Mouse (Mus musculus) forebrain, embryonic 16.5 days (tissue): ENCODE data around the gene Olfr1424. TPM values are rescaled to one million over a fixed set of nuclear protein-coding genes. Genes with fewer than 3 reads are reported as not detected.
"Not testable (repeated sequence)": the region's sequence is repeated elsewhere in the genome, so short reads cannot be mapped to it uniquely, and the experiment has no call there.

Experiments
- ATAC-seq: fragments of 200-750 bp; cut with Nextera tagmentation; 2 replicates; pipeline ENCODE4 v1.8.0; 2017; ENCODE audit warnings: mild to moderate bottlenecking, moderate library complexity
- H3K27ac ChIP-seq: fragments of 300-500 bp; sonication (generic); 2 replicates; pipeline ENCODE4 v1.5.1; 2014; ENCODE audit warnings: low read length, control low read depth
- H3K27me3 ChIP-seq: fragments of 300-500 bp; sonication (generic); replicated peaks from 2 replicates; pipeline ENCODE4 v1.6.1; 2014; ENCODE audit warnings: low read length; ENCODE audit not compliant: control insufficient read depth, insufficient read depth
- H3K36me3 ChIP-seq: fragments of 300-500 bp; sonication (generic); 2 replicates; pipeline ENCODE4 v1.6.1; 2014; ENCODE audit not compliant: control insufficient read depth, insufficient read depth
- H3K4me1 ChIP-seq: fragments of 300-500 bp; sonication (generic); replicated peaks from 2 replicates; pipeline ENCODE4 v1.6.1; 2014; ENCODE audit warnings: low read length; ENCODE audit not compliant: control insufficient read depth, insufficient read depth
- H3K4me2 ChIP-seq: fragments of 300-500 bp; sonication (generic); 2 replicates; pipeline ENCODE4 v1.6.1; 2014; ENCODE audit warnings: mild to moderate bottlenecking, low read length, control low read depth
- H3K4me3 ChIP-seq: fragments of 300-500 bp; sonication (generic); replicated peaks from 2 replicates; pipeline ENCODE4 v1.5.1; 2014; ENCODE audit warnings: mild to moderate bottlenecking, low read length, control low read depth
- H3K9ac ChIP-seq: fragments of 300-500 bp; sonication (generic); replicated peaks from 2 replicates; pipeline ENCODE4 v1.6.1; 2014; ENCODE audit warnings: low read depth, low read length, control low read depth
- H3K9me3 ChIP-seq: fragments of 300-500 bp; sonication (generic); 2 replicates; pipeline ENCODE4 v1.6.1; 2016; ENCODE audit warnings: low read length; ENCODE audit not compliant: control insufficient read depth
- WGBS: fragments of 180-500 bp; shearing (Covaris S2); extraction: QIAGEN DNeasy Blood & Tissue Kit; methylation state at CpG from one replicate; pipeline ENCODE4 v1.1.7; 2014; 5-methylcytosine and 5-hydroxymethylcytosine counted together
- polyA plus RNA-seq: library from polyadenylated mRNA; unstranded; fragments of >200 nt; fragmentation: Nextera tagmentation; extraction: Ambion mirVana; gene quantifications from 2 replicates; pipeline ENCODE4 v1.2.1, GENCODE M21; 2015

Gene Olfr1424
- not detected in 2 replicates for polyA plus RNA-seq

GRCm38 (mm10) chr19:12062582-12062981, at the start of gene Olfr1424:
Olfr1424 (minus strand) TSS chr19:12062682.
- 92% methylated on average over 1 of the region's 1 CpGs for WGBS
- not testable (repeated sequence) for H3K27me3 ChIP-seq, H3K9ac ChIP-seq, H3K9me3 ChIP-seq, H3K4me1 ChIP-seq, H3K4me2 ChIP-seq, H3K4me3 ChIP-seq, ATAC-seq, H3K36me3 ChIP-seq, H3K27ac ChIP-seq

DNA sequence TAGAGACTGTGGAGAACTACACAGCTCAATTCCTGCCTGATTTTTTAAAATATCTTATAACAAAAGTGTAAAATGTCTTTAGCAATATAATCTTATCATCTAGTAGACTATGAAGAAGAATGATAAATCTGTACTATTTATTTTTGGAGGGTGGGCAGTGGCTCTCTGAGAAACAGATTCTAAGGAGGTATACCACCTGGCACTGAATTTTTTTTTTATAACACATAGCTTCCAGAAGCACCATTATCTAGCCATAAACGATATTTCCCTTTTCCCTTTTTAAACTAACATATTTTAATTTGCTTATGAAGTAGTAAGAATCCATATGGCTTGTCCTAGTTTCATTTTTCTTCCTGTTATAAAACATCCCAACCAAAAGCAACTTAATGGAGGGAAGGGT, 42.1 kb upstream of the Olfr1424 start:
- 64% methylated on average over 1 of the region's 1 CpGs for WGBS
- ATAC-seq, result no peak
- H3K27me3 ChIP-seq, result no peaks in the 10 kb centered on the region
- H3K36me3 ChIP-seq, result no peaks in the 10 kb centered on the region
- H3K9me3 ChIP-seq, result no peaks in the 10 kb centered on the region
- H3K4me1 ChIP-seq, result no peaks in the 10 kb centered on the region
- H3K27ac ChIP-seq, result no peak overlapping the region
- H3K9ac ChIP-seq, result no peak overlapping the region
- H3K4me2 ChIP-seq, result no peak overlapping the region
- H3K4me3 ChIP-seq, result no peak overlapping the region

DNA sequence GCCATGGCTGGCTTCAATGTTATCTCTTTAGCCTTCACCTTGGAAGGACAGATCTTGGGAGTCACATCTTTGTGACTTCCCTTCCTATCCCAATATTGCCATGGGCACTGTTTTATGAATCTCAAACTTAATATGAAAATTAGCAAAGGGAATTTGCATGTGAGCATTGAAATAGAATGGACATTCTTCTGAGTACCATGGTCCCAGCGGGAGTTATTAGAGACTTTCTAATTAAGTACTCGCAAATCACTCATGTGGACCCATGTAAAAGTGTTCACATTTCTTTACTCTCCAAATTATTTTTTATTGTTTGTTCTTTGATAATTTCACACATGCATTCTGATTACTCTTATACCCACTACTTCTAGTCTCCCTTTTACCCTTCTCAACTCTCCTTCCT, 40.8 kb upstream of the Olfr1424 start, which contains the start of gene Olfr1427:
Olfr1427 (minus strand) TSS at position 101 of the 400 bp plus-strand sequence.
- Histone ChIP-seq H3K9me3 (no peaks in the 10 kb centered on the region), H3K9ac (no peak within 1 kb of the TSS), H3K27me3 (no peaks in the 10 kb centered on the region), H3K27ac (no peak within 1 kb of the TSS), H3K36me3 (no peaks in the 10 kb centered on the region), H3K4me1 (no peaks in the 10 kb centered on the region), H3K4me2 (no peak within 1 kb of the TSS), H3K4me3 (no peak within 1 kb of the TSS)
- 93% methylated on average over 2 of the region's 2 CpGs for WGBS
- ATAC-seq, result no peak

DNA sequence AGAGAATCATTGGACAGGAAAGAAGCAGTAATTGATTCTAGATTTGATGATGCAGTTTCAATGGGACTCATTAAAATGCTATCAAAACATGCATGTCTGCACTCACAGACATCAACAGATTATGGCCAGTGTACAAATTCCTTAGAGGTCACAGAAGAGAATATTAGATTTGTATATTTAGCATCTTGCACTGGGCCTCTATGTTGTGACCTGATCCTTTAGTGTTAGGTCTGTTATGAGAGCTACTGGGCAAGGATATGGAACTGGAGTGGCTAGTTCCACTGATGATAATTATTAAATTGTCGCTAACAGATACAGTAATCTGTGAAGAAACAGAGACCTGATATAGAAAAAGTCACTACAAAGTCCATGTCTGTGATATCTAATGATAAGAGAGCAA, 29.4 kb upstream of the Olfr1424 start, which contains the start of gene Olfr1426:
Olfr1426 (minus strand) TSS at position 101 of the 400 bp plus-strand sequence.
- no peaks in the 10 kb centered on the region for H3K4me1 ChIP-seq
- no peaks in the 10 kb centered on the region for H3K27me3 ChIP-seq
- no peak within 1 kb of the TSS for H3K27ac ChIP-seq
- H3K9ac ChIP-seq, result no peak within 1 kb of the TSS
- no peak within 1 kb of the TSS for H3K4me2 ChIP-seq
- H3K4me3 ChIP-seq, result no peak within 1 kb of the TSS
- no peak for ATAC-seq
- WGBS, result 77% methylated on average over 1 of the region's 1 CpGs
- no peaks in the 10 kb centered on the region for H3K9me3 ChIP-seq
- no peaks in the 10 kb centered on the region for H3K36me3 ChIP-seq

DNA sequence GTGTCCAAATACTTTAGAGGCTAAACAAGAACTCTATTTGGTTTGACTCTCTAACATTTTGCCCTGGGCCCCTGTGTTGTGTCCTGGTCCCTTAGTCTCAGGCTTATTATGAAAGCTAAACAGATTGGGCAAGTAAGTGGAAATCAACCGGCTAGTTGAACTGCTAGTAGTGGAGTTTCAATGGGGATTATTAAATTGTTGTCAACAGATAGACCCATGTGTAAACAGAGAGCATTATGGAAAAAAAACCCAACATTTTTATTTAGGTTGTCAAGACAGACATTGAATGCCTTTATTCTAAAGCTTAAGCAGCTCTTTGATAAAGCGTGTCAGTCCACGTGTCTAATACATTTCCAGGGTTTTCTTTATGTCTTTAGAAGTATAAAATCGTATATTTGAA, 15.1 kb upstream of the Olfr1424 start, which contains the start of gene Olfr1425:
Olfr1425 (minus strand) TSS at position 101 of the 400 bp plus-strand sequence.
- not testable (repeated sequence) for ATAC-seq, H3K4me2 ChIP-seq, H3K27me3 ChIP-seq, H3K36me3 ChIP-seq, H3K9me3 ChIP-seq, H3K4me3 ChIP-seq, H3K9ac ChIP-seq, H3K4me1 ChIP-seq, H3K27ac ChIP-seq
- 81% methylated on average over 4 of the region's 4 CpGs for WGBS

DNA sequence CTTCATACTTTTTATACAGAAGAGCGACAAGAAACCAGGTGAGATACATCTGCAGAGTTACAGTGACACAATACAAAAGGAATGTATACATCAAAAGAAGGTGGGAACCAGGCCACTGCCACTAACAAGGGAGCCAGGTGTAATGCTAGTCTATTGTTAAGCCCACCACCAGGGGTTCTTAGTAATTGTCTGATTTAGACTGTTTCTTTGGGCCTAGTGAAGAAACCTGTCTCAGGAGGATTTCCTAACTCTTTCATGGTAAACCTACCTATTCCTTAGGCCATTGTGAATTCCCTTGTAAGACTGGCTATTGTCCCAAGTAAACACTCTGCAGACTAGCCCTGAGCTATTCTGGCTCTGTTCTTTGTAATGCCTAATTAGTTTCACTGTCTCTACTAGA, 7.1 kb upstream of the Olfr1424 start:
- H3K4me1 ChIP-seq, H3K9me3 ChIP-seq, H3K27ac ChIP-seq, H3K9ac ChIP-seq, ATAC-seq, H3K4me3 ChIP-seq, H3K27me3 ChIP-seq, H3K4me2 ChIP-seq, H3K36me3 ChIP-seq: not testable (repeated sequence)
- WGBS, result 84% methylated on average over 1 of the region's 1 CpGs

- 52% methylated on average over 1 of the region's 1 CpGs for WGBS
- H3K9me3 ChIP-seq, H3K4me1 ChIP-seq: not testable (repeated sequence)
These were observed 5.3 kb upstream of the Olfr1424 start for GRCm38 (mm10) chr19:12067806-12068205.

DNA sequence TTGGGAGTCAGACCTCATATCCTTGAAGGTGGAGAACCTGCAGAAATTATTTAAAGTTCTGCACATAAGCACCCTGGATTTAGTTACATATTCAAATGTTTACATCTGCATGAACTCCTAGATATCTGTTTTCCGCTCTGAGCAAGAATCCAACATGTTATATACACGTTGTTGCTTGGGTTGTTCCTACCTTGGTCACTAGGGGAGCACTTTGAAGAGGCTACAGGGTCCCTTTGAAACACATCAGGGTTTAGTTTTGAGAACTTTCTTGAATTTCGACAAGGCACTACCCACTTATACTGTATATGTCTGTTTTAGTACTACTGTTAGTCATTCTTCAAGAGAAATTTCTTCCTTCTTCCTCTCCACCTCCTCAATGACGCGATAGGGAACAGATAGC, 19.3 kb downstream of the Olfr1424 start:
- ATAC-seq, result no peak
- WGBS, result 91% methylated on average over 5 of the region's 5 CpGs
- H3K4me1 ChIP-seq, result no peaks in the 10 kb centered on the region

More at GRCm38 (mm10) chr19:12067806-12068205, 5.3 kb upstream of the Olfr1424 start:
- H3K36me3 ChIP-seq, H3K4me2 ChIP-seq, H3K27me3 ChIP-seq, ATAC-seq, H3K9ac ChIP-seq, H3K27ac ChIP-seq, H3K4me3 ChIP-seq: not testable (repeated sequence)

DNA sequence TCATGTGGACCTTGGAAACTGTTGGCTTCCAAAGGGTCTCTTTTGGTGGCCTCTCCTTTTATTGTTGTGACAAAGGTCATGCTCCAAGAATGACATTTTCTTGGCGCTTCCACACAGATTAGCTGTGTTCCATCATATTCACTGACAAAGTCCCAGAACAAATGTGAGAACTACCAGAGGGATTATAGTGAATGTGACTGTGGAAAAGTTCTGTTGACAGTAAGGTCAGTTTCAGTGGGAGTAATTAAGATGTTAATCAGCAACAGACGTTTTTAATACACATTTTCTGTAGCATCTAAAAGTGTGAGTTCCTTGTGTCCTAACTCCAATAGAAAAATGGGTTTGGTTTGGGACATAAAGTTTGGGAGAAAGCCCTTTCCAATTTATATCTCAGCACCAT, 21.3 kb downstream of the Olfr1424 start, which contains the start of gene Olfr1423:
Olfr1423 (minus strand) TSS at position 101 of the 400 bp plus-strand sequence.
- H3K4me3 ChIP-seq, result no peak within 1 kb of the TSS
- no peak for ATAC-seq
- 64% methylated on average over 2 of the region's 2 CpGs for WGBS
- no peaks in the 10 kb centered on the region for H3K27me3 ChIP-seq
- H3K9me3 ChIP-seq, result no peaks in the 10 kb centered on the region
- H3K9ac ChIP-seq, result no peak within 1 kb of the TSS
- no peak within 1 kb of the TSS for H3K27ac ChIP-seq
- H3K4me1 ChIP-seq, result no peaks in the 10 kb centered on the region
- H3K36me3 ChIP-seq, result no peaks in the 10 kb centered on the region
- no peak within 1 kb of the TSS for H3K4me2 ChIP-seq

More for the DNA sequence above, 19.3 kb downstream of the Olfr1424 start:
- Histone ChIP-seq H3K9ac (no peak overlapping the region), H3K27ac (no peak overlapping the region), H3K36me3 (no peaks in the 10 kb centered on the region), H3K27me3 (no peaks in the 10 kb centered on the region), H3K9me3 (no peaks in the 10 kb centered on the region), H3K4me2 (no peak overlapping the region), H3K4me3 (no peak overlapping the region)

DNA sequence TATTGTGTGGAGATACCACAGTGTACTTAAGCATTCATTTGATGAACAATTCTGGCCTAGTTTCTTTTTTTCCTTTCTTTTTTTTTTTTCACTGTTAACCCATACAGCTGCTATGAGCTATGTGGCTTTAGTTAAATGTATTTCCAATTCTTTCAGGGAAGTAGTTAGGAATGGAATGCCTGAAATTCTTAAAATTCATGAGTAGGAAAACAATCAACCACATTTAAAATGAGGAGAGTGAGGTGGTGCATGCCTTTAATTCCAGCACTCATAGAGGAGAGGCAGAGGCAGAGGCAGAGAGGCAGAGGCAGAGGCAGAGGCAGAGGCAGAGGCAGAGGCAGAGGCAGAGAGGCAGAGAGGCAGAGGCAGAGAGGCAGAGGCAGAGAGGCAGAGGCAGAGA, 24.8 kb downstream of the Olfr1424 start:
- H3K36me3 ChIP-seq, result no peaks in the 10 kb centered on the region
- ATAC-seq, result no peak
- no peak overlapping the region for H3K9ac ChIP-seq
- no peak overlapping the region for H3K27ac ChIP-seq
- H3K4me3 ChIP-seq, result no peak overlapping the region
- no peaks in the 10 kb centered on the region for H3K4me1 ChIP-seq
- H3K27me3 ChIP-seq, result no peaks in the 10 kb centered on the region
- H3K9me3 ChIP-seq, result no peaks in the 10 kb centered on the region
- no peak overlapping the region for H3K4me2 ChIP-seq
